Mouse (Mus musculus): ENCODE measurements around the gene Alox12.

GRCm38 (mm10) chr11:70291235-70291634, 36.1 kb upstream of the Alox12 start:
- TF ChIP-seq POLR2A (IDR thresholded peaks at IDR 0.05; ENCODE audit: borderline replicate concordance, extremely low read depth, insufficient read depth, insufficient read length, poor library complexity, severe bottlenecking) = no peak
- no peak for TF ChIP-seq CTCF (IDR thresholded peaks at IDR 0.05; ENCODE audit: borderline replicate concordance, extremely low read depth, insufficient read depth, insufficient read length)

Data from brain, embryonic 14.5 days (tissue).